Mouse (Mus musculus) kidney, adult 2 months (tissue): ENCODE data around the gene Cd99l2.

Experiments used
- CTCF ChIP-seq: fragments of 200-500 bp; conservative IDR thresholded peaks from 2 replicates; pipeline ENCODE4 v1.5.1; 2011; ENCODE audit warnings: low read depth, mild to moderate bottlenecking, control low read depth, low read length, moderate library complexity, mixed read lengths; ENCODE audit not compliant: insufficient read depth, insufficient read length
- POLR2A ChIP-seq: fragments of 200-500 bp; IDR thresholded peaks from one replicate; pipeline ENCODE4 v1.6.1; 2011; ENCODE audit warnings: low read depth, low read length, control low read depth

- TF ChIP-seq CTCF: no peak
- TF ChIP-seq POLR2A: no peak
Measured at GRCm38 (mm10) chrX:71427491-71427890, 65.2 kb downstream of the Cd99l2 start.
